Comparison of ENCODE assay signal across 28 mouse cellular contexts in the genomic region with DNA sequence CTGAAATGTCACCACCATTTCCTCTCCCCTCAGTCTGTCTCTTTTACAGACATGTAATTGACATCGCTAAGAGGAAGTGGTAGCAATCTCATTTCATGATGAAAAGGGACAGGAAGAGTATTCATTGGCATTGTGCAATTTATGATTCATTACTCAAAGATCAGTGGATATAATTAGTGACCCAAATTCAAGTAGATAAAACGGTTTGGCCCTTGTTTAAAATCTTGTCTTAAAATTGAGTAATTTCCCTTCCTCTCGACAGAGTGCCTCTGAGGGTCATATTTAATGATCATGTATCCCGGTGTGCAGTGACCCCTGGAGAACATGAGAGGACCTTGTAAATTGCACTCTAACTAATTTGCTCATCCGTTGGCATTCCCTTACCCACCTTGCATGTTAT.
A peak's percentile ranks its signal among the peaks of the same experiment; 100 is the strongest.
DNase-seq lines count a peak whose midpoint lies in the region; ATAC-seq and TF ChIP-seq lines count a peak whose summit lies in the region.
"Had no signal": no experiment of that assay in that cellular context is flagged by ENCODE, and none has a peak within 500 bp of the region (broad histone marks: within the 10 kb centered on the region; RNA-seq: fewer than 3 reads in every experiment).

No protein-coding gene starts in this region.

- H3K27me3 ChIP-seq in cerebellum, adult 2 months (ENCODE audit: control insufficient read depth, insufficient read depth, low read length), result no peaks in the 10 kb centered on the region
- no peaks in the 10 kb centered on the region for H3K27me3 ChIP-seq in kidney, postnatal 0 days (ENCODE audit: insufficient read depth, low read length)
- H3K27me3 ChIP-seq: CH12.LX; forebrain, embryonic 13.5 days; heart, embryonic 12.5 days; heart, embryonic 15.5 days had no signal

- no peak overlapping the region for H3K4me2 ChIP-seq in kidney, postnatal 0 days (ENCODE audit: low read length)
- H3K4me2 ChIP-seq: forebrain, embryonic 13.5 days; heart, embryonic 12.5 days; heart, embryonic 15.5 days; hindbrain, embryonic 14.5 days had no signal

- DNase-seq in cerebellum, adult 2 months, result no peak
- DNase-seq in cerebellum, postnatal 10 days, result no peak
- DNase-seq in kidney, postnatal 0 days (ENCODE audit: low spot score), result peak; percentile 36
- no peak for DNase-seq in kidney, postnatal 14 days
- peak; percentile 69 for DNase-seq in retina, postnatal 1 day
- DNase-seq in adipocyte (ENCODE audit: low spot score), result no peak
- DNase-seq: adrenal gland, postnatal 10 days; adrenal gland, postnatal 36 days; B cell, adult 2 months; cerebellum, adult 11 months; cerebellum, adult 8-10 months; cerebellum, postnatal 14 days; gastrocnemius, adult 2 months; gastrocnemius, postnatal 14 days; heart, adult 18-20 months; heart, postnatal 14 days; heart, postnatal 4 days had no signal

- no peaks in the 10 kb centered on the region for H3K4me1 ChIP-seq in cerebellum, adult 2 months (ENCODE audit: control insufficient read depth, insufficient read depth, low read length)
- H3K4me1 ChIP-seq in kidney, postnatal 0 days (replicated peaks; ENCODE audit: insufficient read depth, low read length), result no peaks in the 10 kb centered on the region
- H3K4me1 ChIP-seq: forebrain, embryonic 10.5 days; forebrain, embryonic 13.5 days; heart, embryonic 12.5 days; heart, embryonic 15.5 days had no signal

- no peak for ATAC-seq in kidney, postnatal 0 days (replicated peaks; ENCODE audit: low FRiP score, low read depth)
- ATAC-seq: forebrain, embryonic 13.5 days; forebrain, embryonic 16.5 days; hindbrain, postnatal 0 days; inflammation-experienced regulatory T-cells, adult 6 months; intestine, embryonic 16.5 days had no signal

- 76% methylated on average over 5 of the region's 5 CpGs for WGBS in cerebellum, adult 2 months
- WGBS in kidney, postnatal 0 days, result 17% methylated on average over 5 of the region's 5 CpGs

- H3K36me3 ChIP-seq in kidney, postnatal 0 days (ENCODE audit: insufficient read depth, low read length), result no peaks in the 10 kb centered on the region
- H3K36me3 ChIP-seq: forebrain, embryonic 10.5 days; G1E; heart, embryonic 12.5 days; heart, embryonic 15.5 days had no signal

- H3K9ac ChIP-seq in kidney, postnatal 0 days (ENCODE audit: low read depth, low read length), result no peak overlapping the region
- H3K9ac ChIP-seq: forebrain, embryonic 13.5 days; heart, embryonic 12.5 days; heart, embryonic 15.5 days; hindbrain, embryonic 14.5 days had no signal

- H3K9me3 ChIP-seq in kidney, postnatal 0 days (replicated peaks; ENCODE audit: low read length), result no peaks in the 10 kb centered on the region
- H3K9me3 ChIP-seq: forebrain, embryonic 10.5 days; forebrain, embryonic 13.5 days; heart, embryonic 15.5 days had no signal

- TF ChIP-seq CTCF in cerebellum, adult 2 months (IDR thresholded peaks at IDR 0.05; ENCODE audit: borderline replicate concordance, insufficient read depth, low read depth, low read length), result 0 out of 2 replicates have a peak, but pooled peaks have one; percentile 5
- no peak for TF ChIP-seq CTCF in kidney, postnatal 0 days (IDR thresholded peaks at IDR 0.05; ENCODE audit: low read depth)

- H3K27ac ChIP-seq in cerebellum, adult 2 months (ENCODE audit: insufficient read depth, low read length), result no peak overlapping the region
- no peak overlapping the region for H3K27ac ChIP-seq in kidney, postnatal 0 days
- H3K27ac ChIP-seq: forebrain, embryonic 10.5 days; forebrain, embryonic 13.5 days; gastrocnemius, adult 2 months; heart, embryonic 15.5 days; hindbrain, embryonic 14.5 days; hindbrain, postnatal 0 days had no signal

- TF ChIP-seq POLR2A in cerebellum, adult 2 months (IDR thresholded peaks at IDR 0.05; ENCODE audit: borderline replicate concordance, insufficient read depth, low read length), result no peak

- H3K4me3 ChIP-seq in cerebellum, adult 2 months (replicated peaks; ENCODE audit: insufficient read depth, low read depth, low read length), result no peak overlapping the region
- no peak overlapping the region for H3K4me3 ChIP-seq in kidney, postnatal 0 days (replicated peaks; ENCODE audit: low read depth, low read length)
- H3K4me3 ChIP-seq: forebrain, embryonic 10.5 days; forebrain, embryonic 13.5 days; gastrocnemius, adult 2 months; heart, embryonic 12.5 days; heart, embryonic 15.5 days had no signal

Comparison
In these comparisons a context has a peak if more than half of its experiments do, and no peak if none do; other contexts are left out.
1. DNase-seq: peak in kidney, postnatal 0 days (single experiment) and retina, postnatal 1 day (single experiment); none in cerebellum, adult 2 months (0 of 2), cerebellum, postnatal 10 days (0 of 2), kidney, postnatal 14 days (single experiment) and adipocyte (single experiment).